Mouse (Mus musculus): ENCODE data around the gene Sema6d. TPM values are rescaled to one million over a fixed set of nuclear protein-coding genes. Genes with fewer than 3 reads are reported as not detected.

Gene Sema6d
- total and polyA plus RNA-seq, 2 experiments from 2014 or later = 31.2 to 90.0 TPM

GRCm38 (mm10) chr2:124470346-124471042, 380.7 kb downstream of the Sema6d start:
- Histone ChIP-seq H3K4me1 (ENCODE audit: insufficient read depth, low read length) (peaks cover 16% of the 10 kb centered on the region), H3K9ac (replicated peaks; ENCODE audit: low read length) (no peak overlapping the region), H3K27ac (no peak overlapping the region; the same call in 1 of the 2 replicates), H3K4me2 (ENCODE audit: low read depth, low read length) (no peak overlapping the region), H3K9me3 (ENCODE audit: low read length) (no peaks in the 10 kb centered on the region), H3K4me3 (ENCODE audit: low read length) (no peak overlapping the region), H3K27me3 (ENCODE audit: insufficient read depth, low read length) (no peaks in the 10 kb centered on the region), H3K36me3 (ENCODE audit: insufficient read depth, low read length) (no peaks in the 10 kb centered on the region)
- ATAC-seq = peak; percentile 77
- peak; percentile 49 for DNase-seq (ENCODE audit: low spot score)
- 42% methylated on average over 10 of the region's 10 CpGs for WGBS
- TF ChIP-seq CTCF (IDR thresholded peaks at IDR 0.05; ENCODE audit: low read depth) = no peak

- no peak for TF ChIP-seq CTCF (IDR thresholded peaks at IDR 0.05; ENCODE audit: low read depth)
- Histone ChIP-seq H3K9ac (replicated peaks; ENCODE audit: low read length) (no peak overlapping the region), H3K4me2 (ENCODE audit: low read depth, low read length) (no peak overlapping the region), H3K27me3 (ENCODE audit: insufficient read depth, low read length) (no peaks in the 10 kb centered on the region), H3K36me3 (ENCODE audit: insufficient read depth, low read length) (no peaks in the 10 kb centered on the region), H3K9me3 (ENCODE audit: low read length) (no peaks in the 10 kb centered on the region), H3K27ac (no peak overlapping the region), H3K4me3 (ENCODE audit: low read length) (no peak overlapping the region), H3K4me1 (ENCODE audit: insufficient read depth, low read length) (peaks cover 10% of the 10 kb centered on the region; the same call in 1 of the 2 replicates)
- DNase-seq (ENCODE audit: low spot score) (no peak), ATAC-seq (no peak)
- 48% methylated on average over 6 of the region's 6 CpGs for WGBS
Observed at GRCm38 (mm10) chr2:124472674-124473507, 383.1 kb downstream of the Sema6d start.

- no peak for ATAC-seq
- Histone ChIP-seq H3K4me3 (ENCODE audit: low read length) (no peak overlapping the region), H3K27me3 (ENCODE audit: insufficient read depth, low read length) (no peaks in the 10 kb centered on the region), H3K9me3 (ENCODE audit: low read length) (no peaks in the 10 kb centered on the region), H3K4me1 (ENCODE audit: insufficient read depth, low read length) (no peaks in the 10 kb centered on the region), H3K4me2 (ENCODE audit: low read depth, low read length) (no peak overlapping the region), H3K27ac (no peak overlapping the region), H3K9ac (replicated peaks; ENCODE audit: low read length) (no peak overlapping the region), H3K36me3 (ENCODE audit: insufficient read depth, low read length) (no peaks in the 10 kb centered on the region)
- no peak for TF ChIP-seq CTCF (IDR thresholded peaks at IDR 0.05; ENCODE audit: low read depth)
- no peak for DNase-seq (ENCODE audit: low spot score)
Observed at GRCm38 (mm10) chr2:124477904-124478303, 388.1 kb downstream of the Sema6d start.

DNA sequence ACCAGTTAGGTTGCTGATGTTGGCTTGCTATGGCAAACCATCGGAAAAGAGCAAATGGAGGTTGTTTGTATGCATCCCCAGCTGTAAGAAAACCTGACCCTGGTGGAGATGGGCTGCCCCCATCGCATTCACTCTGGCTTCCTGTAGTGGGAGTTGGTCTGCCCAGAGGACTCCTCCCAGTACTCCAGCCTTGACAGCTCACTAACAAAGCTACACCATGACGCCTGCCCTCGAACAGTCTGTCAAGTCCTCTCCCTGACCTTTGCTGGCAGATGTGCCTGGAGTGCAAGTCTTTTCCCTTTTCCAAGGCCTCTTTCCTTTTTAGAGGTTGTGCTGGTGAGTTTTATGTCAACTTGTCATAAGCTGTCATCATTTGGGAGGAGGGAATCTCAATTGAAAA, 388.8 kb downstream of the Sema6d start:
- Histone ChIP-seq H3K9ac (replicated peaks; ENCODE audit: low read length) (no peak overlapping the region), H3K9me3 (ENCODE audit: low read length) (no peaks in the 10 kb centered on the region), H3K4me3 (ENCODE audit: low read length) (no peak overlapping the region), H3K4me1 (ENCODE audit: insufficient read depth, low read length) (no peaks in the 10 kb centered on the region), H3K4me2 (ENCODE audit: low read depth, low read length) (no peak overlapping the region), H3K27me3 (ENCODE audit: insufficient read depth, low read length) (no peaks in the 10 kb centered on the region), H3K36me3 (ENCODE audit: insufficient read depth, low read length) (no peaks in the 10 kb centered on the region), H3K27ac (no peak overlapping the region)
- TF ChIP-seq CTCF (IDR thresholded peaks at IDR 0.05; ENCODE audit: low read depth) = no peak
- DNase-seq (ENCODE audit: low spot score) (no peak), ATAC-seq (no peak)
- WGBS = 80% methylated on average over 4 of the region's 4 CpGs

- H3K4me2 ChIP-seq (ENCODE audit: low read depth, low read length) = no peak overlapping the region
- H3K27me3 ChIP-seq (ENCODE audit: insufficient read depth, low read length) = no peaks in the 10 kb centered on the region
- no peak for TF ChIP-seq CTCF (IDR thresholded peaks at IDR 0.05; ENCODE audit: low read depth)
- H3K4me3 ChIP-seq (ENCODE audit: low read length) = no peak overlapping the region
- no peak overlapping the region for H3K9ac ChIP-seq (replicated peaks; ENCODE audit: low read length)
- ATAC-seq = no peak
- no peak for DNase-seq (ENCODE audit: low spot score)
- WGBS = 91% methylated on average over 1 of the region's 1 CpGs
- no peaks in the 10 kb centered on the region for H3K36me3 ChIP-seq (ENCODE audit: insufficient read depth, low read length)
- H3K9me3 ChIP-seq (ENCODE audit: low read length) = no peaks in the 10 kb centered on the region
- H3K27ac ChIP-seq = no peak overlapping the region
- peaks cover 5% of the 10 kb centered on the region for H3K4me1 ChIP-seq (ENCODE audit: insufficient read depth, low read length)
Observed at GRCm38 (mm10) chr2:124485761-124486160, 396.0 kb downstream of the Sema6d start.

DNA sequence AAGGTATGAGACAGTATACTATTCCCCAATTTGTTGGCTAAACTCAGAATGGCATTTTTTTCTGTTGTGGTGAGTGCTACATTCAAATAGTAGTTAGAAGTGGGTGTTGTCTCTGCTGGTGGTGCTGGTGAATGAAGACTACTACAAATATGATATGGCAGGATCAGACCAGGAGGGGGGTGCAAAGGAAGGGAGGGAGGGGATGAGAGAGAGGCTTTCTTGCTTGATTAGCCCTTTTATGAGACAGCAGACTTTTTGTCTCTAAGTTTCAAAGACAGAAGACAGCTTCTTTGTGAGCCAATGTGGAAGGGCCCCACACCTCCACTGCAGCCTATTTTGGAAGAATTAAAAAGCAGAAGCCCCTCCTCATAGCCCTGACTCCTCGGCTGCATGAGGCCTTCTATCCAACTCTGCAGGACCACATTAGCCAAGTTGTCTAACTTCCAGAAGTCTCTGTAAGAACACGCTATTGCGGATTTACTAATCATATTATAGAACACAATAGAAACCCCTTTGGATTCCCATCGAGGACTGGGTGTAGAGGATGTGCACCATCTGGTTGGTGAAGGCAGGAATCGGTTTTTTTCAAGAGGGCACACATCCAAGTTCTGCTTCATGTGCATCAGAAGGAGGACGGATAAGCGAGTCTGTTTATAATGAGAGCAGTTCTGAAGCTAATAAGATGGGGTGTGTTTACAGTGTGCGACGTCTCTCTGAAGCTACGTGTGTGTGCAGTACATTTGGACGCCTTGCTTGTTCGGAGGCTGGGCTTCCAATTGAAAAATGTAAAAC, 400.4 kb downstream of the Sema6d start:
- no peak overlapping the region for H3K4me3 ChIP-seq (ENCODE audit: low read length)
- H3K36me3 ChIP-seq (ENCODE audit: insufficient read depth, low read length) = no peaks in the 10 kb centered on the region
- peak; percentile 79 for DNase-seq (ENCODE audit: low spot score)
- no peaks in the 10 kb centered on the region for H3K27me3 ChIP-seq (ENCODE audit: insufficient read depth, low read length)
- peak; percentile 78 for ATAC-seq
- H3K9ac ChIP-seq (replicated peaks; ENCODE audit: low read length) = no peak overlapping the region
- no peak overlapping the region for H3K4me2 ChIP-seq (ENCODE audit: low read depth, low read length)
- no peak overlapping the region for H3K27ac ChIP-seq
- H3K9me3 ChIP-seq (ENCODE audit: low read length) = no peaks in the 10 kb centered on the region
- 29% methylated on average over 12 of the region's 12 CpGs for WGBS
- no peak for TF ChIP-seq CTCF (IDR thresholded peaks at IDR 0.05; ENCODE audit: low read depth)
- H3K4me1 ChIP-seq (ENCODE audit: insufficient read depth, low read length) = peaks cover 9% of the 10 kb centered on the region

Data from hindbrain, postnatal 0 days (tissue).